Mouse (Mus musculus) Muller cell, postnatal 12 days (primary cell): ENCODE data around the gene Bicra.

Source experiments
- DNase-seq: peaks from one replicate; pipeline ENCODE4 v3.0.0-alpha.2; 2015; ENCODE audit errors: inconsistent ontology term

The Bicra gene

DNA sequence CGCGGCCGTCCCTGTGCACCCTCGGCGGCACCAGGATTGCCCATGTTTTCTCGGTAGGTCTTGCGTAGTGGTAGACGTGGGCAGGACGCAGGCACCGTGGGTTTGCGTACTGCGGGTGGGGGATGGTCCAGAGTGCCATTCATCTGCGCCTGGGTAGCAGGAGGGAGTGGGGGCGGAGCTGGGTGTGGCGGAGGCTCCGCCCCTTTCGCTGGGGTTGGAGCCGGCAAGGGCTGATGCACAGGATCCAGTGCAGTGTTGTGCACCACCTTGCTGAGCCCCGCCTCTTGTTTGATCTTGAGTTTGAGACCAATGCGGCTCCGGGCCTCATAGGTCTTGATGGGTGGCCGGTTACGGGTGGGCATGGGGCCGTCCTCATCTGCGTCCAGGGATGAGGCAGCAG is 75.5 kb downstream of the Bicra start:
- no peak for DNase-seq

DNA sequence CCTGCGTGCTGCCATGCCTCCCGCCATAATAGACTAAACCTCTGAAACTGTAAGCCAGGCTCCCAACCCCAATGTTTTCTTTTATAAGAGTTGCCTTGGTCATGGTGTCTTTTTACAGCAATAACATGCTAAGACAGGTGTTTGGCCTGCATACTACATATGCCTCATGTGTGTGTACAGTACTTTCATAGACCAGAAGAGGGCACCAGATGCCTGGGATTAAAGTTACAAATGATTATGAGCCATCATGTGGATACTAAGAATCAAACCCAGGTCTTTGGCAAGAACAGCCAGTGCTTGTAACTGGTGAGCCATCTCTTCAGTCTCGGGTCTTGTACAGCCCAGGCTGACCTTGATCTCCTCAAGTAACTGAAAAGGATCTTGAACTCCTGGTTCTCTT is 78.0 kb downstream of the Bicra start:
- DNase-seq: no peak

DNA sequence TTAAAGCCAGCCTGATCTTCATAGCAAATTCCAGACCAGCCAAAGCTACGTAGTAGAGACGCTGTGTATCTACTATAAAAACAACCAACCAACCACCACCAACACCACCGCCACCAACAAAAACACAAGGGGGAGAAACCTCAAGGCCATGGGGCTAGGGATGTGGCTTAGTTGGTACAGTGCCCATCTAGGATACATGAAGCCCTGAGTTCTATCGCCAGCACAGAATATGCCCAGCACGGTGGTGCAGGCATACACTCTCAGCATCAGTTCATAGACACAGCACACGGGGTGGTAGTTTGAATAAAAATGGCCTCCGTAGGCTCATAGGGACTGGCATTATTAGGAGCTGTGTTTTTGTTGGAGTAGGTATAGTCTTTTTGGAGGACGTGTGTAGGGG is 79.4 kb downstream of the Bicra start:
- no peak for DNase-seq

DNA sequence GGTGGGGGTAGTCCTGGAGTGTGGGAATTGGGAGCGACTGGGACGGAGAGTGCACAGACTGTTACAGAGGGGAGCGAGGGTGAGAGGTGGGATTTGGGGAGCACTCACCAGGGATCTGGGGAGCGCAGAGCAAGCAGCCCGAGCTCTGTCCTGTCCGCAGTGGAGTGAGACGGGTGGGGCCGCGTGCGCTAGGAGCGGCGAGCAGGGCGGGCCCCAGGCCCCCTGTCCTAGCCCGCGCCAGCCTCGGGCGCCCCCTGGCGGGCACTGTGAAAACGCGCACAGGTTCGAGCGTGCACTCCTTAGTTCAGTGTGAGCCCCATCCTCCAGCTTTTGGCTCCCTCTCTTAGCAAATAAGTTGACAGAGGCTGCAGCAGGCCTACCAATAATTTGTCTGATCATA is 80.4 kb downstream of the Bicra start, which contains the start of gene Ehd2:
Gene Ehd2 (minus strand): TSS at position 256 of the 400 bp plus-strand sequence.
- peak; percentile 86 for DNase-seq

DNA sequence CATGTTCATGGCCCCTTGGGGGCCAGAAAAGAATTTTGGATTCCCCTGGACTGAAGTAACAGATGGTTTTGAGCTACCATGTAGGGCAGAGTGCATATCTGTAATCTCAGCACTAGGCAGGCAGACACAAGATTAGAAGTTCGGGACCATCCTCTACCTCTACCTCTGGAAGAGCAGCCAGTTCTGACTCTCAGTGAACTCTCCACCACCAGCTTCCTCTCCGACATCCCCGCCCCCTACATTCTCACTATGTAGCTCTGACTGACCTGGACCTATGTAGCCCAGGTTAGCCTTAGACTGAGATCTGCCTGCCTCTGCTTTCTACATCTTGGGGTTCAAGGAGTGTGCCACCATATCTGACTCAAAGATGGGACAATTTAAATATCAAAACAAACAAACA is 81.2 kb downstream of the Bicra start:
- no peak for DNase-seq

DNA sequence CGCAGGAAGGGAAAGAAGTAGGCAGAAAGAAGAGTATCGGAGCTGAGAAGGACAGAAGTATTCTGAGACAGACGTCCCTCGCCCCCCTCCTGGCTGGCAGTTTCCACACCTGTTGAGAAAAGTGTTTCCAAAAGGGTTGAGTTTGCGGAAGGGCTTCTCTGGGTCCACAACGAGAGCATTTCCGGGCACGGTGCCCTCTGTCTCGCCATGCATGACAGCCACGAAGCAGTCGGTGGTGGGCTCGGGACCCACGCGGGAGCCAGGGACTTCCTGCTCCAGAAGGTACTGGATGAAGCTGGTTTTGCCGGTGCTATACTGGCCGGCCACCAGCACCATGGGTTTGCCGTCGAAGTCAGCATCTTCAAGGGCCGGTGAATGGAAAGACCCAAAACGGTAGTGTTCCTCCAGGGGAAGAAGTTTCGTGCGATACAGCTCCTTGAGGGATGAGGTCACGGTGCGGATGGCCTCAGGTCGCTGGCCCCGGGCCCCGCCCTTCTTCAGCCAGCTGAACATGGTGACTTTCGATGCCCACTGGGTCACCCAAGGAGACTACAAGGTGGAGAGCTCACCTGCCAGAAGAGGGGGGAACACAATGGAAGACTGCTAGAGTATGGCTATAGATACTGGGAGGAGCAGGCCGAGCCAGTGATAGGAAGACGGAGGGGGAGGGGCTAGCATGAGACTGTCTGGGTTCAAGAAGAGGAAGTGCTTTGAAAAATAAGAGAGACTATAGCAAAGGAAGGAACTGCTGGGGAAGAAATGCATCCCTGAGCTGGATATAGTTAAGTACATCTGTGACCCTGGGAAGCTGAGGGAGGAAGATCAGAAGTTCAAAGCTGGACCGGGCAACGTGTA is 83.7 kb downstream of the Bicra start:
- DNase-seq: no peak

DNA sequence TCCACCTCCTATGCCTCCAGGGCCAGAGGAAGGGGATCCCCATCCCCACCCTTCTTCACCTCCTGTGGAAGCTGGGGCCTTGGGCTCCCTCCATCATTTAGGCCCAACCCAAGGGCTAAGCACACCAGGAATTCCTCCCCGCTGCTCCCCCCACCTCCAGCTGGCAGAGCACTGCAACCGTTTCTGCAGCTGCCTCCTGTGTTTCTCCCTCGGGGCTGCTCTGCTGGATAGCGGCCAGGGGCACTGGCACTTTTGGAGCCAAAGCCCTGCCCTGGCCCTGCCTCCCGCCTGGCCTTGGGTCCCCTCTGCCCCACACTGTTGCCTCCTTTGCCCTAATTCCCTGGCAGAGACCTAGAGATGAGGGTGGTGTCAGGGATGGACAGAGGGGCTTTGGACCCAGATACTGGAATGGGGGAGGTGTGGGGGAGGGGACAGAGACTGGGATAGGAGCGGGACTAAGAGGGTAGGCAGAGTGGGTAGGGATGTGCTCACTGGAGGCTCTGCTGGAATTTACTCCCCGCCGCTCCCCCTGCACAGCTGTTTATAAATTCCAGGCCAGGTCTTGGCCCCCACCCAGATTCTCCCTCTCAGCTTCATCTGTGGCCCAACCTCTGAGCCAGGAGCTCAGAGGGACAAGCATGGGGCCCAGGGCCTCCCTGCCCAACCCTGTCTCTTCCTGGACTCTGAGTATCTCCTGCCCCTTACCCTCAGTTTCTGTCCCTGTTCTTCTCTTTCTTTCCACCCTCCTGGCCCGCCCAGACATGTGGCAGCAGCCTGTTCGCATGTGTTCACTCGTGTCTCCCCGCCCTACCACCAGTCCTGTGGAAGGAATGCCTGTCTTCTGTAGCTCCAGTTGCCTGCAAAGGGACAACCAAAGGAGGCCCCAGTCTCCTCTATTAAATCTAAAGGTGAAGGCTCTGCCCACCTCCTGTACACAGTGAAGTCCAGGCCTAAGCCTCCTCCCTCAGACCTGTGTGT is 85.1 kb downstream of the Bicra start:
- DNase-seq: peak; percentile 97

DNA sequence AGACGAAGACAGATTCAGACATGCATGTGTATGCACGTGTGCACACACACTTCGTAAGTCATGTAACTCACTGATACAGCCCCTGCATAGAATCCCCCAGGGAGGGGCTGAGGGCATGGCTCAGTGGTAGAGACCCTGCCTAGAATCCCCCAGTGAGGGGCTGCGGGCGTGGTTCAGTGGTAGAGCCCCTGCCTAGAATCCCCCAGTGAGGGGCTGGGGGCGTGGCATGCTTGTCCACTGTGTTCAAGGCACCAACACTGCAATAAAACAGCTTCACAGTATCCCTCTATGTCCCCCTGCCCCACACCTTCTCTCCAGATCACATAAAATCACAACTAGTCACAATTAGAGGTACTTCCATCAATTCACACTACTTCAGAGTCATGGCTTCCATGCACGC is 85.9 kb downstream of the Bicra start:
- no peak for DNase-seq

DNA sequence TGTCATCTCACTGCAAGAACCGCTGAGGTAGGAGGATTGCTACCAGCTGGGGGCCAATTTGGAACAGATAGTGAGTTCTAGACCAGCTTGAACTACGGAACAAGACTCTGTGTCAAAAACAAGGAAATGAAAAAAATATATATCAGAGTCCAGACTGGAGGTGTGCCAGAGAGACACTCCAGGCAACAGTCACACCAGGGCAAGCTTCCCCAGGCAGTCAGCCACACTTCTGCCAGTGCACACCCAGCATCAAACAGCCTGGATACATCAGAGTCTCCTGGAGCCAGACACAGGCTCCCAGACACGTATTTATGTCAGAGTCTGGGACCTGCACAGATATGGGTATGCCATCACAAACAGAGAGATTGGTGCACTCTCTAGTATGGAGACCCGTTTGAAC is 86.5 kb downstream of the Bicra start:
- DNase-seq: no peak

DNA sequence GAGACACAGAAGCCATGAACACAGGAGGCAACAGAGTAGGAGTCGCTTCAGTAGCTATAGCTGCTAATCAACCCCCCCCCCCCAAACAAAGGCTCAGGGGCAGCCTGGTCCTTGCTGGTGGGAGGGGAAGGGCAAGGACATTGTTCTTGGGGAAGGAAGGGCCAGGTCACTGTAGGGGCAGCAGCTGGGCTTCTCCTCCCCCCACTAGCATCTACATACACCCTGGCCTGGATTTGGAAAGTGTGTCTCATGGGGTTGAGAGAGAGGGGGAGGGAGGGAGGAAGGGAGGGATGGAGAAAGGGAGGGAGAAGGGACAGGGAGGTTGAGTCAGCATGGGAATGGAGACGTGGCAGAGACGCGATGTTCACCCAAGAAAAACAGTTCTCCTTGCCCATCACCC is 87.0 kb downstream of the Bicra start:
- DNase-seq: peak; percentile 79

DNA sequence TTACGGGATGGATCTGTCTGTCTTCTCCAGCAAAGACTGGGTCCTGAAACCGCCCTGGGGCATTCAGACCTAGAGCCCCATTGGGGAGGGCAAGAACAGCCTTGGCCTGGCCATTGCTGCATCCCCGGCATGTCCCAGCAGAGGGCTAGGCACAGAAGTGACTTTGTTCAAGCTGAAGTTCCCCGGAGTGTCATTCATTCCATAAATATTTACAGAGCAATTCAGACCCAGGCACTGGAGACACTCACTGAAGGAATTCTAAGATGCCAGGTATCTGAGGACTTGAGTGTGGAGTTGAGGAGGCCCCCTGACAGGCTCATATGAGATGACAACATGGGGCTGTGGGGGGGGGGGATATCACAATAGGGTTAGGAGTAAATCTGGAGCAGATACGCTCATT is 91.6 kb downstream of the Bicra start:
- DNase-seq: peak; percentile 71

DNA sequence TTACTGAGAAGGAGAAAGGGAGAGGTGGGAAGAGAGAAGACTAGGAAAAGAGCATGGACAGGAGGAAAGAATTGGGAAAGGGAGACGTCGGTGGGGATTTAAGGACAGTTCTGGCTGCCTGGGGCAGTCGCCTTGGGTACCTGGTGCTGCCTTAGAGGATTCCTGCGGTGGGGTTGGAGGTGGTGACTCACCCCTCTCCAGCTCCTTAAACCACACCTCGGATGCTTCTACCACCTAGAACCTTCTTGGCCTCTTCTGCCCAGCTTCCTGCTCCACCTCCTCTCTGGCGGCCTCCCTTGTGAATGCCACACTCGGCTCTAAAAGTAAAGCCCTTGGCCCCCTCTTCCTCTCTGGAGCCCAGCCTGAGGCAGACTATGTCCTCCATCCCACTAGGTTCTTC is 92.2 kb downstream of the Bicra start:
- no peak for DNase-seq

DNA sequence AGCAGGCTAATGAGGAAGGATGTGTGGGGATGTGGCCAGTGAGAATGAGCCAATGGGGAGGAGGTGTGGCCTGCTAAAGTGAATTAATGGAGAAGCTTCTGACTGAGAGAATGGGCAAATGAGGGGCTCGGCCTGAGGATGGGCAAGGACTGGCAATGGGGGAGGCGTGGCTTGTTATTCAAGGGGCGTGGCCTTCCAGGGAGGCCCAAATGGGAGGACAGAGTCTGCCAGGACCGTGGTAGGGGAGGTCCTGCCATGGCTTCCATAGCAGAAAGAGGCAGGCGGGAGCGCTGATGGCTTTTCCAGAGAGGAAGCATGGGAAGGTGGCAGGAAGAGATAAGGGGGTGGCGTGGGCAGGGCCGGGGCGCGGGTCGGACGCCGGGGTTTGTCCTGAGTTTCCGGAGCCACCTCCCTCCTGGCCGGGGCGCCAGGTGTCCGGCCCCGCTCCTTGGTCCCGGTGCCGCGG is 92.7 kb downstream of the Bicra start:
- DNase-seq: no peak

DNA sequence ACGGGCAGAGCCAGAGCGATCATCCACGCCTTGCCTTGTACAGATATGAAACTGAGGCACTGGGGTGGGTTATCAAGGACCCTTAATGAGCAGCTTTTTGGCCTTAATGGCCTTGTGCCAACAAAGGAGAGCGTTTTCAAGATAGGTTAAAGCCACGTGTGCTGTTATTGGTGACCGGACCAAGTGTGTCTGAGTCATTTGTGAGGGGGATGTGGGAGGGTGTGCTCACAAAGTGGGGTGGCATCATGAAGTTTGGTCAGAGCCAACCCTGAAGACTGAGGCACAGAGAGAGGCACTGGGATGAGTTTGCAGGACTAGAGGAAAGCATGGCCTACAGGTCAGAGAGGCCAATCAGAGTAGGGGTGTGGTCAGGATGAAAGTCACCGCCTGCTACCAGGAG is 93.3 kb downstream of the Bicra start:
- DNase-seq: no peak

DNA sequence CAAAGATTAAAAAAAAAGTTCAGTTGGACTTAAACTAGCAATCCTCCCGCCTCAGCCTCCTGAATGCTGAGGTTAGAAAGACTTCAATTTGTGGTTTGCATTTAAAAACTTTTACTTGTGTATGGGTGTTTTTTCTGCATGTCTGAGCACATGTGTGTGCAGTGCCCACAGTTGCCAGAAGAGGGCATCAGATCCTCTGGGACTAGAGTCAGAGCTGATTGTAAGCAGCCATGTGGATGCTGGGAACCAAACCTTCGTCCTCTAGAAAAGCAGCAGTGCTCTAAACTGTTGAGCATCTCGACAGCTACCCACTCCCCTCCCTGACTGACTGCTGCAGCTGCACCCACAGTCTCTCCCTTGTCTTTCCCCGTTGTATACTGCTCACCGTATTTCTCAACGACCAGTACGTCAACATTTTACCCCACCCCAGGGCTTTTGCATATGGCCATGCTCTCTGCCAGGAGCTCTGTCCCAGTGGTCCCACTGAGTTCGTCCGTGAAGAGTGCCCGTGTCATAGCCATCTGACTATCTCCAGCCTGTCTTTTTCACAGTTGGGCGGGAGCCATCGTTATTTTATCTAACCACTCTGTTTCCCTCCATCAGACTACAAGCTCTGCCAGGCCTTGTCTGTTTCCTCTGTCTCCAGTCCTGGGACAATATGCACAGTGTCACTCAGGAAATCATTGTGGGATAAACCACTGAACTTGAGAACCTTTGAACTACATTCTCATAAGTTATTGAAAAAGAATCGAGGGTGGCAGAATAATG is 94.2 kb downstream of the Bicra start:
- DNase-seq: no peak

DNA sequence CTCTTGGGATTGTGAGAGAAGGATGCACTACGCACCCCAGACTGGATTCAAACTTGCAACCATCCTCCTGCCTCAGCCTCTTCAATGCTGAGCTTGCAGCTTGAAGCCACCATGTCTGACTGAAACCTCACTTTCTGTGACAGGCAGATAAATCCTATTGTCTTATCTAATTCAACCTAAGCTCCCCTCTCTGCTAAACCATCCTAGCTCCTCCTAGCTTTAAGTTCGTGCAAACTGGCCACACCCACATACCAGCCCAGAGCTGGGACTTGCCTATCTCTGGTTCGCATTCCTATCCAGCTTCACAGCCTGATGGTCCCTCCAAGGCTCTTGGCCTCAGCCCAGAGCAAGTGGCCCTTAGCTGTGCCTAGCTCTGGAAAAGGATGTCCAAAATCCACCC is 95.3 kb downstream of the Bicra start:
- peak; percentile 20 for DNase-seq

DNA sequence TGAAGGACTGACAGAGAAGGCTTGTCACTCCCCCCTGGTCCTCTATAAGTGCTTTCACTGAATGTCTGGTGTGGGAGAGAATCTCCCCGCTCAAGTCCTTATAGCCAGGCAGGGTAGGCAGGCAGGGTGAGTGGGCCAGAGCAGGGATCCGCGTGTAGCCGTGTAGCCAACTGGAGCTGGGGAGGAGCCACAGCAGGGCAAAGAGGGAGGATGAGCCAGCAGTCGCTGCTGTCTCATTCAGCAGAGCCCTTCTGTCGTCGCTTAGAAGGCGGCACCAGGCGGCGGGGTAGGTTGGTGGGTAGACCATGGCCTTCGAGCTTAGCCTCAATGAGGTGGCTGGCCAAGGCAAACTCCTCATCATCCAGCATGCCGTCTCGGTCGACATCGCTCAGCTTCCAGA is 97.7 kb downstream of the Bicra start:
- no peak for DNase-seq

DNA sequence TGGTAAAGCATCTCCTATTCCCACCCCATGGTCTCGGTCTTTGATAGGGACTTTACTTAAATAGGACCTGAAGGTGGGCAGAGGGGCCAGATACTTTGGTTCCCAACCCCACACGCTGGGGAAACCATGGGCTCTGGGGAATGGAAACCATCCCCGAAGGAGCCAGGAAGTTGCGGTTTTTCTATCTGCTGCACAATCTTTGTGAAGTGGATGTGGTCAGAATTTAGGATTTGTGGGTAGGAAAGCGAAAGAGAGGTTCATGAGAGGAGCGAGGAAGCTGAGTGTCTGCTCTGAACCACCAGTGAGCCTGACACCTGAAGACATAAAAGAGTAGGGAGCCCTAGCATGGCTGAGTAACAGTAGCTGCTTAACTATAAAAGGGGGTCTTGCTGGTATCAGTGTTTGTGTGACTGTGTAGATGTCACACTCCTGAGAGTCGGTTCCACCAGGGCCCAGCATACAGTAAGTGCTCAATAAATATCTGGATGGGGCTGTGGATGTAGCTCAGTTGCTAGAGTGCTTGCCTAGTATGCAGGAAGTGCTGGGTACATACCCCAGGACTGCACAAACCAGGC is 98.4 kb downstream of the Bicra start:
- no peak for DNase-seq

DNA sequence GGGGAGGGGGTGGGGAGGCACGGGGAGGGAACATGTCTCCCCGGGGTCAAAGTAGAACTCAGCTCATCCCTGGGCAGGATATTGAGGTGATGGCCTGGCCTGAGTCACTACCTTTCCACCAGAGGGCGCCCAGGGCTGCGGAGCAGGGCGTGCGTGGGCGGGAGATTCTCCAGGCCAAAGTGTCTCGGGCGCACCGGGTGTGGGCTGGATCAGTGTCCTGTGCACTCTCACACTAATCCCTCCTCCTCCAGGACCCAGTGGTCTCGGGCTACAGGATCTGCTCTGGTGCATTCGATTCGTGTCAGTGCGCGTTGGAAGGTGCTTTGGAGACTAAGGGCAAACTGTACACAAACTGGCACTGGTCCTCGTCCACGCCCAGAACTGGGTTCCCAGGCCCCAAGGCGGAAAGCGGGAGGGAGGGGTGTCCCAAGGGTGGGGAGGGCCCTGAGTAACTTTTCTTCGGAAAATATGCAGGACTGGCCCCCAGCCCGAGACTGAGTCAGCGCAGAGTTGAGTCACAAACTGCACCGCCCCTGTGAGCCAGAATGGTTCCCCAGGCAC is 99.3 kb downstream of the Bicra start:
- DNase-seq: peak; percentile 99

DNA sequence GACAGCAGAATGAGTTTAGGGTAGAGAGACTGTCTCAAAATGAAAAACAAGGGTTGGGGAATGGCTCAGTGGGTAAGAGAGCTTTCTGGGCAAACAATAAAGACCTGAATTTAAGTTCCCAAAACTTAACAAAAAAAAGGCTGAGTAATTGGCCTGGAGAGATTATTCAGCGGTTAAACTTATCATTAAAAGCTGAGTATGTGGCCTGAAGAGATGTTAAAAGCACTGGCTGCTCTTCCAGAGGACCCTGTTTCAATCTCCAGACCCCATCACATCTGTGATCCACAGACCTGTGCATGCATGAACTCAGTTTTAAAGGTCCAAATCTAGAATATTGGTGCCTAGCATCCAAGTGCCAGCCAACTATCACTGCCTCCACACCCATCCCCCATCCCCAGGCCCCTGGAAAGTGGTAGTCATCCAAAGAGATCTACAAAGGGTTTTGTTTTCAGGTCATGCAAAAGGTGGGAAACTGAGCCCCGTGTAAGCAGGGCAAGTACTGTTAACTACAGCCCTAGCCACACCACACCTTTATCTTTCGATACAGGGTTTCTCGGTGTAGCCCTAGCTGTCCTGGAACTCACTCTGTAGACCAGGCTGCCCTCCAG is 100.0 kb downstream of the Bicra start:
- DNase-seq: peak; percentile 14
